Mouse (Mus musculus) olfactory bulb, adult 2 months (tissue): ENCODE measurements at regions not wholly inside any gene's neighbourhood (a gene's known extent, or its start where the extent isn't known, plus 50 kb on each side); places are given as distances from the start of the nearest gene placed in this dataset.

Experiments
- CTCF ChIP-seq: fragments of 200-500 bp; IDR thresholded peaks from 2 replicates; pipeline ENCODE4 v1.5.1; 2012; ENCODE audit warnings: low read depth, mild to moderate bottlenecking, low read length, moderate library complexity; ENCODE audit not compliant: insufficient read depth
- POLR2A ChIP-seq: fragments of 200-500 bp; IDR thresholded peaks from 2 replicates; pipeline ENCODE4 v1.6.1; 2012; ENCODE audit warnings: mild to moderate bottlenecking, low read depth, low read length, moderate library complexity; ENCODE audit not compliant: insufficient read depth

DNA sequence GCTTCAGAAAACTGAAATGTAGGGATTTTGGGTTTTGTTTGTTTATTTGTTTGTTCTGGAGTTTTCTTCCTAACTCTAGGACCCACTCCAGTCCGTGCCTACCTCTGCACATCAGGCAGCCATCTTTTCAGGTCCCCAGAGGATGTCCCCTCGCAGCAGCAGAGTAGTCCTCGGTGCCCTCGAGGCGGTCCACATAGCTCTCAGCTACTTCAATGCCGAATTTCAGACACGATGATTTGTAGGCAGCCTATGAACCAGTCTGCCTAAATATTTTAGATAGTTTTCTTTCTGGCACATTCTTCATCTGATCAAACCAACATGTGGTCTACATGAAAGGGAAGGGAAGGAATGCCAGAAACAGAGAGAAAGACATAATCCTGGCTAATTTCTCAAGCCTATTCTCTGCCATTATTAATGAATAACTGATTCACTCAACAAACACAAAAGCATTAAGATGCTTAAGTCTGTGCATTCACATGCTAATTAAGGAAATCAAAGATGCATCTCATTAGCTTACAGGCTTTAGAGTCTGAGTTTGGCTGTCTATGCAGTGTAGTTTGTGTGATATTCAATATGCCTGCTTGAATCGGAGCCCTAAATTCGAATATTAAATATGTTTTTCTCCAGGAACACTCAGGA is 55.2 kb upstream of the Fer start:
- no peak for TF ChIP-seq CTCF
- TF ChIP-seq POLR2A, result no peak
